Mouse (Mus musculus): ENCODE results near the gene Clip3. TPM values are rescaled to one million over a fixed set of nuclear protein-coding genes. Genes with fewer than 3 reads are reported as not detected.

The Clip3 gene
- total RNA-seq, 2 experiments from 2014 or later, result 18.2 to 20.9 TPM

DNA sequence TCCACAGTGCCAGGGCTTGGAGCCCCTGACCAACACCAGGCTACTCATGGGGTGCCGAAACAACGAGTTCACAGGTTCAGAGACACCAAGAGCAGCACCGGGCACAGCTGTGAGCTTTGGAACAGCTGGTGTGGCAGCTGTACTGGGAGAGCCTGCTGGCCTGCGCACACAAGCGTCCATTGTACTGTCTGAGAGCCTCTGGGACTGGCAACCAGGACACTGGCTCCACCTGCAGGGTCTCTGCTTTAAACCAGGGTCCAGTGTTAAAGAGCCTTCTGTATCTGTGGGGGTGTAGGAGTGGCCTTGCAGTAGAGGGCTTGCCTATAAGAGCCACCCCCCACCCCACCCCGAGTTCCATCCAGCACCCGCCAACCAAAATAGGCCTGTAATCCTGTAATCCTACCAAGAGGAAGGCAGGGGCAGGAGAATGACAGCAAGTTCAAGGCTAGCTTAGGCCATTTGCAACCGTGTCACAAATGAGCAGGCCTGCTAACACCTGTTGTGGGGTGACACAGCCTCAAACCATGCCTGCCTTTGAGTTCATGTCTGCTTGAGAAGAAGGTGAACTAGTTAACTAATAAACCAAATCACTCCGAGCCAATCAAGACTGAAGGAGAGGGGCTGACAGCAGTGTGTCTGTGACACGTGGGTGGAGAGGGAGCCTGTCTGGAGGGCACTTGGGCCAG lies 1.7 kb upstream of the Clip3 start:
- intact Hi-C loops (cut with DNase I; ENCODE audit: low total_unique reads), result no loop called here
- DNase-seq, result peak; percentile 48

DNA sequence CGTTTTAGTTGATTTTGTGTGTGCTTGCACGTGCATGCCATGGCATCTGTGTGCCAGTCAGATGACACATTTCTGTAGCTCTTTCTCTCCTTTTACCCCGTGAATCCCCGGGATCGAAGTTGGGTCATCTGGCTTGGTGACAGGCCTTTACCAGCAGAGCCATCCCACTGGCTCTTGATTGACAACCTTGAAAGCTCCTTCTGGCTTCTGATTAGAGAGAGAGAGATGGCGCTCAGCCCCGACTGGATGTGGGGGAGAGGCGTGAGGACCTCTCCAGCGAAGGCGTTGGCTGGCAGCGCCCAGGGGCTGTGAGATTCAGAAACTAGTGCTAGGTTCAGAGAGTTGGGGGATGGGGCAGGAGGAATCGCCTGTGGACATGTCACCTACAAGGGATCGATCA lies 2.3 kb downstream of the Clip3 start:
- intact Hi-C loops (cut with DNase I; ENCODE audit: low total_unique reads), result no loop called here
- DNase-seq, result no peak

DNA sequence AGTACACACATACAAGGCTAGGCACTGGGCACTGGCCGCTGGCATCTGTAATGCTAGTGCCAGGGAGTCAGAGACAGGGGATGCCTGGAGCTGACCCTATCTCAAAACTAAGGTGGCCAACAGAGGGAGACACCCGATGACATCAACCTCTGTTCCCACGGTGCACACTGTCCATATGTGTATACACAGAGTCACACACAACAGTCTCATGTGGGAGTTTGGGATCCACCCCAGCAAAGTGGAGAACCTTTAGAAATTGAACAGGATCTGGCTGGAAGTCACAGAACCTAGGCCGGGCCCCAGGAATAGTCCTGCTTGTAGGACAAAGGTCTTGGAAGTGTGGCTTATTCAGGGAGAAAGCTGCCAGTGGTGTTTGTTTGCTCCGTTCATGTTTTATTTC lies 2.8 kb downstream of the Clip3 start:
- intact Hi-C loops (cut with DNase I; ENCODE audit: low total_unique reads), result no loop called here
- no peak for DNase-seq

DNA sequence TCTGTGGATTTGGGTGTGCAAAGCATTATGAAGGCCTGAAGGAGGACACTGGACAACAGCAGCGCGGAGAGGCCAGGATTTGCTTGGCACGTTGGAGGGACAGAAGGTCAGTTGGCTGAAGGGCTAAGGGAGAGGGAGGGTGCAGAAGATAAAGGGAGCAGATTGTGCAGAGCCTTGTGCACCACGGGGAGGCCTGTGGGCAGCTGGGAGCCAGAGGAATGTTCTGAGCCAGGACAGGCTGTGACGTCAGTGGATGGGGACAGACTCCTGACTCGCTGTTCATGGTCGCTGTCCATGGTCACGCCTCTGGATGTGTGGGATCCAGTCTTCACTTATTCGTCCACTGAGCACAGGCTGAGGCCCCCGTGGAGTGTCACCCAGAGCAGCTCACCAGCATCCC lies 3.6 kb downstream of the Clip3 start:
- peak; percentile 54 for DNase-seq
- intact Hi-C loops (cut with DNase I; ENCODE audit: low total_unique reads), result no loop called here

DNA sequence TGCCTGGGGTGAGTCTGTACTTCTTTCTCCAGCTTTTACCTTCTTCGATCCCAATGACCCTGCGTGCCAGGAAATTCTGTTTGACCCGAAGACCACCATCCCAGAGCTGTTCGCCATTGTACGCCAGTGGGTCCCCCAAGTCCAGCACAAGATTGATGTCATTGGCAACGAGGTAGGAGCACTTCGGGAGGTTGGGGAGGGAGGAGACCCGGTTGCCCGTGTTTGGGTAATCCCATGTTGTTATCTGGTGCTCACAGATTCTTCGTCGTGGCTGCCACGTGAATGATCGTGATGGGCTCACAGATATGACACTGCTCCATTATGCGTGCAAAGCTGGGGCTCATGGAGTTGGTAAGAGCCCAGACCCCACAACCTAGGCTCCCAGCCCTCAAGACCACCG lies 5.3 kb downstream of the Clip3 start:
- intact Hi-C loops (cut with DNase I; ENCODE audit: low total_unique reads), result no loop called here

DNA sequence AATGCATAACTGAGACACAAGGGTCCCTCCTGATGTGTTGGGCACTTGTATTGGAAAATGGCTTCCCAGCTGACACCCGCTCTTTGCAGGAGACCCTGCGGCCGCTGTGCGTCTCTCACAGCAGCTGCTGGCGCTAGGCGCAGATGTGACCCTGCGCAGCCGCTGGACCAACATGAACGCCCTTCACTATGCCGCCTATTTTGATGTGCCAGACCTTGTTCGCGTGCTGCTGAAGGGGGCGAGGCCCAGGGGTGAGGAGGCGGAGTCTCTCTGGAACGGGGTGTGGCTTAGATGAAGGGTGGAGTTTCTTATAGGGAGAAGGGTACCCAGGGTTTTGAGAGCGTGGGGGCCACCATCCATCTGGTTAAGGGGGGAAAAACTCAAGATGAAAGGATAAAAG lies 5.7 kb downstream of the Clip3 start:
- intact Hi-C loops (cut with DNase I; ENCODE audit: low total_unique reads), result no loop called here
- no peak for DNase-seq

More for the DNA sequence above, 5.3 kb downstream of the Clip3 start:
- no peak for DNase-seq

DNA sequence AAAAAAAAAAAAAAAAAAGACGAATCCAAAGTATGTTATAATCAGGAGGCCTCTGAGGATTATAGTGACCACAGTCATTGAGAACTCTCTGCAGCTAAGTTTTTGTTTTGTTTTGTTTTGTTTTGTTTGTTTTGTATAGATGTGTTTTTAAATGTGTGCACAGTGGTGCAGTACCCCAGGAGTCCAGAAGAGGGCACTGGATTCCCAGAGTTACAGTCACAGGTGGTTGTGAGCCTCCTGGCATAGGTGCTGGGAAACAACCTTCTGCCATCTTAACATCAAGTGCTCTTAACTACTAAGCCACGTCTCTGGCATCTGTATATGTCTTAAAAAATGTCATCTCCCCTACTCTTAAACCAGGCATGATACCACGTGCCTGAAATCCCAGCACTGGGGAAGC lies 9.4 kb downstream of the Clip3 start:
- intact Hi-C loops (cut with DNase I; ENCODE audit: low total_unique reads), result loop anchor here (10.0 kb wide), 1 partner anchor 66 kb away; the partner anchor contains the start of genes Ovol3, Polr2i and Tbcb
- no peak for DNase-seq

DNA sequence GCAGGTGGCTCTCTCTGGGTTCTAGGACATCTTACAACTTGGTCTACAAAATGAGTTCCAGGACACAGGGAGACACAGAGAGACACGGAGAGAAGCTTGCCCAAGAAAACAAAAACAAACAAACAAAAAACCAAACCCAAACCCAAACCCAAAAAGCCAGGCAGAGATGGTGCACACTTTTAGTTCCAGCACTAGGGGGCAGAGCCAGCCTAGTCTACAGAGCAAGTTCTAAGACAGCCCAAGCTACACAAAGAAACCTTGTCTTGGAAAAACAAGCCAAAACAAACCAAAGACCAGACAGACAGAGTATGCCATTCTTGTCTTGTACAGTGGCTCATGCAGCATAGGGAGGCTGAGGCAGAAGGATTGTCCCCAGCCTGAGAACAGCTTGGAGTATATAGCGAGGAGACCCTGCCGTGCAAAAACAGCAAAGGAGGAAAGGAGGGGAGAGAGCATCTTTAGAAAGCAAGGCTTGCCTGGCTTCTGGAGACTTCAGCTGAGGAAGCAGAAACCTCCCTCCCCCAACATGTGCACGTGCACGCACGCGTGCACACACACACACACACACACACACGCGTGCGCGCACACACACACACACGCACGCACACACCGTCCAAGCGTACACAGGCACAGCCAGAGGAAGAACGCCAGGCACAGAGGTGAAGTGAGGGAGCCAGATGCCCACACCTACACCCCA lies 14.7 kb downstream of the Clip3 start:
- intact Hi-C loops (cut with DNase I; ENCODE audit: low total_unique reads), result loop anchor here (10.0 kb wide), 1 partner anchor 71 kb away; the partner anchor contains the start of genes Ovol3, Polr2i and Tbcb
- DNase-seq, result no peak

DNA sequence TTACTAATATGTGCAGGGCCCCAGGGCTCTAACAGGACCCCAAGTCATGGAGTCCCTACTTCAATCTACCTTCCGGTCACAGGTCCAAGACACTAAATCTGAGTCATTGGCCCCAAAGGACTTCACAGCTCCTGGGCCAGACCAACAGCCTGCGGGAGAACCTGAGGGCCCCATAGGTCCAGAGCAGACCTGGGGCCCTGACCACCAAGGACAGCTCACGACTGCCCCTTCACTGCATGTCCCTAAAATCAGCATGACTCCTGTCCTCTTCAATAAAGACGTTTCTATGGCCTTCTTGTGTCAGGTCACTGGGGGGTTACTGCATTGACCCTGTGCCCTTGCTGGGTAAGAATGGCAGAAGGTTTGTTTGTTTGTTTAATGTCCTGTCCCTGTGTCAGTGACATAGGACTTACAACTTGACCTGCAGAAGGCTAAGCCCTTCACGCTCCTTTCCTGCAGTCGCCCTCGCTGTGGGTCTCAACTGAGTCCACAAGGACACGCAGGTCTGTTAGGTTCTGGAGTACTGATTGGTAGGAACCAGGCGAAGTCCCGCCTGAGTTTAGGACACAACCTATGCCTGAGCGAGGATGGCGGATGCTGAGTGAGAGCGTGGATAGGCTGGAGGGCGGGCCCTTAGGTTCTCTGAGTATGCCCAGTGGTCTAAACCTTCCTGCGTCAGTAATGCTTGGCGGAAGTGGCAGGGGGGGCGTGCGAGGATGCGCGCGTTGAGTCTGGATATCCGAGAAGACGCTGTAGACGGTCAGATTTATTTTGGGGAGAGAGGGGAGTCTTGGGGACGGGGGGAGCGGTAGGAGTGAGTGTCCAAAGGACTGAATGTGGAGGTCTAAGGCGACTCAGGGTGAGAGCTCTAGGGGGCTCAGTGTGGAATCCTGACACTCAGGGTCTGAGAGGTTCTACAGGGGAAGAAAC lies 16.8 kb downstream of the Clip3 start, which contains the start of gene Alkbh6:
Alkbh6 (plus strand) TSS at position 642 of the 930 bp plus-strand sequence.
- intact Hi-C loops (cut with DNase I; ENCODE audit: low total_unique reads), result loop anchor here (10.0 kb wide), 1 partner anchor 74 kb away; the partner anchor contains the start of genes Ovol3, Polr2i and Tbcb
- peak; percentile 93 for DNase-seq

DNA sequence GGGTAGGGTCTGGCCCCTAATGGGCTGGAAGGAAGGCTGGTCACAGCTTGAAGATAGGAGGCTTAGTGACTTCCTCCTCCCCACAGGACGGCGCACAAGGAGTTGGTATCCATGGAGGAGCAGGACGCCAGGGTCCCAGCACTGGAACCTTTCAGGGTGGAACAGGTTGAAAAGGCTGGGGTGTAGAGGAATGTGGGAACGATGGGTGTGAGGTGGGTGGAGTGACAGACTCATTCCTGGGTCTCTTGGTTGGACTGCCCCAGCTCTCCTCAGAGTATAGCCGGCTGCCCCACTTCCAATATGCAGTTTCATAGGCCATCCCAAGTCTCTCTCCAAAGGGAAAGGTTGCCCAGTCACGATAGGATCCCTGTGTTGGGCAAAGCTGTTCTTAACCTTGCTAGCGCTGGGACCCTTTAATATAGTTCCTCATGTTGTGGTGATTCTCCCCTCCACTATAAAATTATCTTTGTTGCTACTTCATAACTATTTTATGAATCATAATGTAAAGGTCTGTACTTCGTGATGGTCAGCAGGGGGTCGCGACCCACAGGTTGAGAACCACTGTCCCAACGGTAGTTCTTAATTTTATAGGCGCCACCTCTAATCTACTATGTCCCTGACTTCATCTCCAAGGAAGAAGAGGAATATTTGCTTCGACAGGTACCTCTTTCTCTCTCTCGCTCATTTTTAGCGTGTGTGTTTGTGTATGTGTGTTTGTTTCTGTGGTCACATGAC lies 18.0 kb downstream of the Clip3 start:
- no peak for DNase-seq
- intact Hi-C loops (cut with DNase I; ENCODE audit: low total_unique reads), result loop anchor here (10.0 kb wide), 1 partner anchor 75 kb away; the partner anchor contains the start of genes Ovol3, Polr2i and Tbcb

DNA sequence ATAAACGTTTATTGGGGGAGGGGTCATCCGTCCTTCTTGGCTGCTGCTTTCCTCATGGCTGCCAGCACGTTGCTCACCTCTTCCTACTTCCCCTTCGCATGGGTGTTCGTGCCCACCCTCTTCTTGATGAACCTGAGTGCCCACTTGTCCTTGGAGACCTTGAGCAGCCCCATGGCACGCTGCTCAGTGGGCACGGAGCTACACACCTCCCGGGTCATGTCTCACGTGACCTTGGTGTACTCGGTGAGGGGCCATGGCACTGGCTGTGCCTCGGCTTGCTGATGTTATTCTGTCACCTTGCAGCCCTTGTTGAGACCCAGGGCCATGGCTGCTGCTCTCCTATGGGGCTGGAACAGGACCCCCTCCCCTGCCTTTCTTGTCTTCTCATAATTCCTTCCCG lies 18.6 kb downstream of the Clip3 start:
- intact Hi-C loops (cut with DNase I; ENCODE audit: low total_unique reads), result no loop called here
- no peak for DNase-seq

DNA sequence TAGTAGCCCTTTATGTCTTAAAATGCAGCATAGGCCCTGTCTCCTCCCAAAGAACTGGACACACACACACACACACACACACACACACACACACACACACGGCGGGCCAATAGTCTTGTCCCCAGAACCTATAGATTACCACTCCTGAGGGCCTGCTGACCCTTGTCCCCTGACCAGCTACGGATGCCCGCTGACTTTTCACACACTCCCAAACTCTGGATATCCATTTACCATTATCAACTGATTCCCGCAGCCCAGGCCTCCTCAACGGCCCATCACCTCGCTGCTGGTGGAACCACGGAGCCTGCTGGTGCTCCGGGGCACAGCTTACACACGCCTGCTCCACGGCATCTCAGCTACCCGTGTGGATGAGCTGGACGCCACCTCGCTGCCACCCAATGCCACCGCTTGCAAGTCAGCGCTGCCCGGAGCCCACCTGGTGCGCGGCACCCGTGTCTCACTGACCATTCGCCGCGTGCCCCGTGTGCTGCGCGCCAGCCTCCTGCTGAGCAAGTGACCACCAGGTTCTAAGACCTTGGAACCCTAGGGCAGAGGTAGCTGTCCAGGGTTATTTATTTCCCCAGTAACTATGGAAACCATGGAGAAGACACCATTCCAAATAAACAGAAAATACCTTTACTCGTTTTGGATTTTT lies 22.3 kb downstream of the Clip3 start:
- DNase-seq, result peak; percentile 2
- intact Hi-C loops (cut with DNase I; ENCODE audit: low total_unique reads), result no loop called here

DNA sequence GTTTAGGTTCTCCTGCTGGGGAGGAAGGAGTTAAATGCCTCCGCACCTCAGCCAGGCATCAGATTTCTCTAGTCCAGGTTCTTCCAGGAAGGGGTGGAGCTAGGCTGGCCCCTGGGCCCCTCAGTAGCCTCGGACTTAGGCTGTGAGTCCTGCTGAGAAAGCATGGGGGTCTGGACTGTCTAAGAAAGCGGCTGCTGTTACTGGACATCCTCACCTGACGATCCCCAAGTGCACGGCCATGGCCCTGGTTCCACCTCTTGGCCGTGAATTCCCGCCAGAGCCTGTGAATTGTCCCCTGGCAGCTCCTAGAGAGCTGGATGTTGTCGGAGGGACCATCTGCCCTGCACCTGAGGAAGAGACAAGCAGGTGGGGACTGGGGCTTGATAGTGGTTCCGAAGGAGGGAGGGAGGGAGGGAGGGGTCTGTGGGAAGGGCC lies 23.2 kb downstream of the Clip3 start, which contains the start of gene Syne4:
Syne4 (plus strand) TSS at position 87 of the 435 bp plus-strand sequence.
- peak; percentile 3 for DNase-seq
- intact Hi-C loops (cut with DNase I; ENCODE audit: low total_unique reads), result no loop called here

DNA sequence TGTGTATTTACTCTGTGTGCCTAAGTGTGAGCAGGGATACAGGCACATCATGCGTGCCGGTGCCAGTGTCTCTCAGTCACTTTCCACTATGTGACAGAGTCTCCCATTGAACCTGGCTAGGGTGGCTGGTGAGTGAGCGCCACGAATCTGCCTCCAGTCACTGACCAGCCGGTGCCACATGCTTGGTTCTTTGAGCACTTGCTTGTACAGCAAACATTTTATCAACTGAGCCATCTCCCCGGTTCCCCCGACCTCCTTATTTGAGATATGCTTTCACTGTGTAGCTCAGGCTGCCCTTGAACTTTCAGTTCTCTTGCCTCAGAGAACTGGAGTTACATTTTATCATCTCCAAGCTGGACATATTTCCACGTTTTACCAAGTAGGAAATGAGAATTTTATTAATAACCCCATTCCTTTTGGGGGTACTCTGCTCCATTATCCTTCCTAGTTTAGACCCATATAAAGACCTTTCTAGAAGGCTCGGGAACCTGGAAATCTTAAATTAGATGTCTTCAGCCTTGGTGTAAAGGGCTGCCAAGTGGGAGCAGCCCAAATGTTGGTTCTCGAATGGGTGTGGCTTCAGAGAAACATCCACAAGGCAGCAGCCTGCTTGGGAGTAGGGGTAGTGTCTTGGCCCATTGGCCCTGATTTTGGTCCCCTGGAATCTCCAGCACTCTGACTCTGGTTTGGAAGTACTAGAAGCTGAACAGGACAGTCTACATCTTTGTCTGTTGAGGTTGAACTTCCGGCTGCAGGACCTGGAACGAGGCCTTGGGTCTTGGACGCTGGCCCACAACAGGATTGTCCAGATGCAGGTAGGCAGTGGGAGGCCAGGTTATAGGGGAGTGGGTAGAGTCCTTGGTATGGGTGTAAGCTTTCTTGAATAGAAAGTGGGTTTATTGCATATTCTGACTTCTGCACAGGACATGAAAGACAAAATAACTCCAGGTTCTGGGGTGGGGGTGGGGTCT lies 24.3 kb downstream of the Clip3 start:
- peak; percentile 4 for DNase-seq
- intact Hi-C loops (cut with DNase I; ENCODE audit: low total_unique reads), result no loop called here

DNA sequence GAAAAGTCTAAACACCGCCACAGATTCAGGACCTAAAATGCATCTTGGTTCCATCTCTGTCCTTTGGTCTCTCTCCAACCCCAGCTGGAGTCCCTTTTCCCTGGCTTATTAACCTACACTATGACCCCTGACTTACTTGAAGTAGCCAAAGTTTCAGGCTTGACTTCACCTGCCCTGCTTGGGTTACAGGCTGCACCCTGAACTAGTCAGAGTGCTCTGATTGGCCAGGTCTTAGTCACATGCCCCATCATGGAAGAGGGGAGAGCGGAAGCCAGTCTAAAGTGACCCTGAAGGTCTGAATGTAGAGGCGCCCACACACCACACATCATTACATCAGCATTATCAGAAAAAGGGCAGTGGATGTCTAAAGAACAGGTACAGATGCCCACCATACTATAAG lies 26.6 kb downstream of the Clip3 start:
- intact Hi-C loops (cut with DNase I; ENCODE audit: low total_unique reads), result no loop called here
- DNase-seq, result no peak

DNA sequence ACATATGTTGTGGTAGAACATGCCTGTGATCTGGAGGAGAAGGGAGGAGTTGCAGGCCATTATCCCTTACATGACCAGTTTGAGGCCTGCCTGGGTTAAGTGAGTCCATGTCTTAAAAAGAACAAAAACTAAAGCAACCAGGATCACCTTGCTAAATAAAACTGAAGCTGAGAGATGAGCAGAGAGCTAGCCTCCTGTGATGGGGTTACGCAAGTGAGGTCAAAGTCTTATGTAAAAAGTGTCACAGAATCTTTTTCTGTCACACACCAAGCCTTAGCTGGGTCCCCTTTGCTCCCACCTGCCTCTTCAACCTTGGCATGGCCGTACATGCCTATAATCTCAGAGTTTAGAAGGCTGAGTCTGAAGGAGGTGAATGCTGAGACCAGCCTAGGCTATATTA lies 29.4 kb downstream of the Clip3 start:
- intact Hi-C loops (cut with DNase I; ENCODE audit: low total_unique reads), result no loop called here
- no peak for DNase-seq

DNA sequence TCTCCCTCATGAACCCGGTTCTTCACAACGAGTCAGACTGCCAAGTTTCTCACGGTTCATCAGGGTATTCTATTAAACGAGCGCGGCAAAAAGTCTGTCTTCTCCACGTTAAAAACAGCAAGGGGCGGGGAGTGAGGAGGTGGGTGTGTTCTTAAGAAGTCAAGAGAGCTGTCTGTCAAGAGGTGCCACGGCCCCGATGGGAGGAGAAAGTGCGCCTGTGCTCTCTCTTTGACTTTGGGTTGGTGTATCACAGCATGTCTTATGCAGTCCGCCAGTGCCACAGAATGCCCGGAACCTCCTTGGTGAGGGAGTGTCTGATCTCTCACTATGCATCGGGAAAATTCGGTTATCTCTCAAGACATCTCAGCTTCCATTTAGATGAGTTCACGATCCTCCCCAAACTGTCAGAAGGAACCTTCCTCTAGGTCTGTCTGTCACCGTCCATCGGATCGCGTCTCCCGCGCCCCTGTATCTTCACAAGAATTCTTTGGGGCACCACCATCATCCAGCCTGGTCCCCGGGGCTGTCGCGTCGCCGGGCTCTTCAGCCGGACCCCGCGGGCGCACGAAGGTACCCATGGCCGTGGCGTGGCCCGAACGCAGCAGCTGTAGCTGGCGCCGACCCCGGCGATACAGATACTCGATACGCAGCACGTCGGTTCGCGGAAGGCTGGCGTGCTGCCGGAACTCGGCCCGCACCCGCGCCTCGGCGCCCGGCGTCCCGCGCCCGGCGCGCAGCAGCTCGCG lies 30.2 kb downstream of the Clip3 start, which contains the start of gene E130208F15Rik:
E130208F15Rik (plus strand) TSS at position 202 of the 746 bp plus-strand sequence.
- peak; percentile 67 for DNase-seq
- intact Hi-C loops (cut with DNase I; ENCODE audit: low total_unique reads), result no loop called here

Data from gastrocnemius, postnatal 14 days (tissue).